Mouse (Mus musculus) embryo, embryonic 9.5 days (tissue): Measurements from ENCODE around the gene Ppp1r18.

Experiments used
- DNase-seq: peaks from one replicate; pipeline ENCODE4 v3.0.0-alpha.2; 2017; ENCODE audit errors: extremely low spot score

Gene Ppp1r18

DNA sequence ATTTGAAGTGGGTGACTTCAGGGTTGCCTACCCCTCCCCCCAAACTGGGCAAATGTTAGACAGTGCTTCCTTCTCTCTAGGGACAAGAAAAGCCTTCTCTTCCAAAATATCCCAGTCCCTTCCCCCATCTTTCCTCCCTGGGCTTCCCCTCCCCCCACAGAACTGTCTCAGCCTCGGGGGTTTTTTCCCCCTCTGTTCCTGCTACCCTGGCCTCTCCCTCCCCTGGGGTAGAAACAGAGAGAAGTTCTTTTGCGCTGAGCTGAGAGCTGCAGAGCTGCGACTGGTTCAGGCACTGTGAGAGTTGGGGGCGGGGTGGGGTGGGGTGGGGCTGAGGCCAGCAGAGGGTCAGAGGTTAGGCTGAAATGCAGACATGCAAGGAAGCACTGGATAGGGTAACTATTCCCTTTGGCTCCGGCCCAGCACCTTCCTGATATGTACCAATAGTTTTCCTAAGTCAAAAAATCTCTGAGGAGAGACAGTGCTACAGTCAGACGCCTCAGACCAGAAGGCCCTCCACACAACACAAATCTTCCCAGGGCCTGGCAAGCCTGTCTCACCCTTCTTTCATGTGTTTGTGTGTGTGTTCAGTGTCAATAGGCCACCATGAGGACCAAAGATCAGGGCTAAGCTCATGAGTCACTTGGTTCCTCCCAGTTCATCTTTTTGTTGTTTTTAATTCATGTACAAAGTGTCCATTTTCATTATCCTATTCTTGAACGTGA is 4.1 kb downstream of the Ppp1r18 start:
- peak; percentile 83 for DNase-seq

DNA sequence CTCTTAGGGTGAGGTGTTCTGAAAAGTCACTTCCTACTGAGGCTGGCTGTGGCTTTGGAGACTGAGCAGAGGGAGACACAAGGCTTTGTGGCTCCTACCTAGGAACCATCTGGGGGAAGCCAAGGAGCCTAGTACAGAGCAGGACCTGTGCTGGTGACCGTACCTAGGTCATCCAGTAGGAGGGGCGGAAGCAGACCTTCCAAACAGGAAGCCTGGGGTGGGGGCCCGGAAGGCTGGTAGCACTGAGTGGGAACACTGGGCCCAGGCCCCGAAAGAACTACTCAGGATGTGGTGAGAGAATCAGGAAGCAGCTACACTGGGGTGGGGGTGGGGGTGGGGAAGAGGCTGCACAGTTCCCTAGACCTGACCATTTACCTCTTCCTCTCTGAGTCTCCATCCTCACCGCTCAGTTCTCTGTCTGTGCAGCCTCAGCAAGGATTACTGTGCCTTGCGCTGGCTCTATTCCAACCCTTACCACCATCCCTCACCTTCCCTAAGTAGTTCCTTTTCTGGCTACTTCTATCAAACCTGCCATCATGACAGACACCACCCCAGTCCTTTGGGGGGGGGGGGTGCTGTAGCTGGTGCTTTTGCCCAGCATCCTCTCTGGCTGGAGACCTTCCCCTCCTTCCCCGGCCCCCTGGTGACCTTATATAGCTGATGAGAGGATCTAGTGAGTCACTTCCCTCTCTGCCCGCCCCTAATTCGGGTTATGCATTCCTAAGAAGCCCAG is 4.9 kb downstream of the Ppp1r18 start:
- DNase-seq = no peak

DNA sequence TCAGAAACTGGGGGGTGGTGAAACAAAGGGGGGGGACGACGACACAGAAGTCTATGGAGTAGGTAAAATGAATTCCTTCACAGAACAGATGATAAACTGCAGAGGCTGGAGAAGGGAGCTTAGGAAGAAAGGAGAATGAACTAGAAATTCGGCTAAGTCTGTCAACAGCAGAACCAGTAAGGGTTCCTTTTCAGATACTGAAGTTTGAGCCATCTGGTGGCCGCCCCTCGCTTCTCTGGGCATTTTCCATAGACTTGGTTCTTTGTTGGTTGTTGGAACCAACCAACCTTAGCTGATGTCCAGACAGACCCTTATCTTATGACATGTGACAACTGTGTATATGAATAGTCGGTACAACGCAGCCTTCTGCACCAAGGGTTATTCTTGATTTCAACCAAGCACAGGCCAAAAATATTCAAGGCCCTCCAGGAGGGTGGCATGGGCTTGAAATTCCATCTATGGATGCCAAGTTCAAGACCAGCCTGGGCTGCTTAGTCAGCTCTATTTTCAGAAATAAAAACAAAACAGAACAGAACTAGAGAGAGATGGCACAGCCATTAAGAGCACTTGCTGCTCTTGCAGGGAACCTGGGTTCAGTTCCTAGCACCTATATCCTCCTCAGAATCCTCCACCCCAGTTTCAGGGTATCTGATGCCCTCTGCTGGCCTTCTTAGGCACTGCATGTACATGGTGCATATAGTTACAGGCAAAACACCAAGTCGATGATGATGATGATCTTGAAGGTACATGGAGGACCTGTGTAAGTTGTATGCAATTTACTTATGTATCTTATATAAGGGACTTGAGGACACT is 5.7 kb downstream of the Ppp1r18 start:
- DNase-seq = no peak

DNA sequence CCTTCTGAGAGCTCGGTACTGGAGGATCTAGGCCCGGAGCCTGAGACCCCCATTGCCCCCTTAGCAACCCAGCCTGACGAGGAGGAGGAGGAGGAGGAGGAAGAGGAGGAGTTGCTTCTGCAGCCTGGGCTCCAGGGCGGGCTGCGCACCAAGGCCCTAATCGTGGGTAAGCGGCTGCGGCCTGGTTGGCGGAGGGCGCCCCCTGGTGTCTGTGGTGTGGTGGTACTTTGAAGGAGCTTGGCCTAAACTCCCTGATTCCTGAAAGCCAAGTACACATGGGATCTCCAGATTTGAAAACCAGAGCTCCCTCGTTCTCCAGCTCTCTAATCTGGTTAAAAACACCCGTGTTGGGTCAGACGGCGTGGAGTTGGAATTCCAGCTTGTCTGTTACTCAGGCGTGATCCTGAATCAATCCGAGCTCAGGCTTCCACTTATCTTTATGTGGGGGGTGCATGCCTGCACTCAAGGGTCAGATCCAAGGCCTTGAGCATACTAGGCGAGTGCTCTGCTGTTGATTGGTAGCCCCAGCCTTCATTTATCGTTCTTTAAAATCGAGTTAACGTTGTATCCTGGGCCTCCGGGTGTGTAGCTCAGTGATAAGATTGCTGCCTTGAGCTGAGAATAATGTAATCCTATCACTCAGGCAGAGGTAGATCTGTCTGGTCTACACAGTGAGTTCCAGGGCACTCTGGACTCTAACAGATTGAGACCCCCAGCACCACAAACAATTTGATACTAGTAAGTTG is 8.6 kb downstream of the Ppp1r18 start:
- peak; percentile 87 for DNase-seq

DNA sequence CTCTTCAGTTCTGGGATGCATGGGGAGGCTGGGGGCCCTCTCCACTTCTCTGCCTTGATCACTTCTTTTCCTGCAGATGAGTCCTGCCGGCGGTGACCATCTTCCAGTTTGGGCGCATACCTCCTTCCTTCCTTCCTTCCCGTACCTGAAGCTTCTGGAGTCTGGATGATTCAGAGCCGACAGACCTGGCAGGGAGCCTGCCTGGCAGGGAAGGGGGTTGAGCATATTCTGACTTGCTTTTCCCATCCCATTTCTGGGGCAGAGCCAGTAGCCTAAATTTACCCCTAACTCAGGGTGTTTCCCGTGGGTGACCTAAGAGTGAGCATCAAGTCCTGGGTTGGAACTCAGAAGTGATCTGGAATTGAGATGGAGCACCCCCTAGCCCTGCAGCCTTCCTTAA is 9.3 kb downstream of the Ppp1r18 start:
- no peak for DNase-seq

DNA sequence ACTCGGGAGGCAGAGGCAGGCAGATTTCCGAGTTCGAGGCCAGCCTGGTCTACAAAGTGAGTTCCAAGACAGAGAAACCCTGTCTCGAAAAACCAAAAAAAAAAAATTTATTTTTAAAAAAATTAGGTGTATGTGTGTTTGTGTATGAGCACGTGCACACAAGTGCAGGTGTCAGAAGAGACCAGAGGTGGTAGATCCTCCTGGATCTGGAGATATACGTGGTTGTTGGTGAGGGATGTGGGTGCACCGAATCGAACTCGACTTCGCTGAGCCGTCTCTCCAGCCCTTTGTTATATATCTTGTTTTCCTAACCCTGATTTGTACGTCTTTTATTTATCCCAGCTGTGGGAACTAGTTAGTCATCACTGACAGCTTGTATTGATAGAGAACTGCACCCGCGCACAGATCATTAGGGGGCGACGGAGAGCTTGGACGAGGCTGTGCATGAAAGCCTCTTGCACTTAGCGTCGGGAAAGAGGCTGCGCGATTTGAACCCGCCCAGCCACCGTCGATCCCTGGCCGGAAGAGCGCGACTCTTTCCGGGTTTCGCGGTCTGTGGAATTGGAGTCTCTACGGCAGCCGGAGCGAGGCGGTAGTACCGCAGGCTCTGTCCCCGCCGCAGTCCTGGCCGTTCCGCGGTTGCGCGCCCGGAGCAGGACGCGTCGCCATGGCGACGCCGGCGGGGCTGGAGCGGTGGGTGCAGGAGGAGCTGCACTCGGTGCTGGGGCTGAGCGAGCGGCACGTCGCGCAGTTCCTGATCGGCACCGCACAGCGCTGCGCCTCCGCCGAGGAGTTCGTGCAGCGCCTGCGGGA is 14.1 kb downstream of the Ppp1r18 start, which contains the start of gene Dhx16:
Dhx16 (plus strand) TSS at position 575 of the 813 bp plus-strand sequence.
- DNase-seq = peak; percentile 95

DNA sequence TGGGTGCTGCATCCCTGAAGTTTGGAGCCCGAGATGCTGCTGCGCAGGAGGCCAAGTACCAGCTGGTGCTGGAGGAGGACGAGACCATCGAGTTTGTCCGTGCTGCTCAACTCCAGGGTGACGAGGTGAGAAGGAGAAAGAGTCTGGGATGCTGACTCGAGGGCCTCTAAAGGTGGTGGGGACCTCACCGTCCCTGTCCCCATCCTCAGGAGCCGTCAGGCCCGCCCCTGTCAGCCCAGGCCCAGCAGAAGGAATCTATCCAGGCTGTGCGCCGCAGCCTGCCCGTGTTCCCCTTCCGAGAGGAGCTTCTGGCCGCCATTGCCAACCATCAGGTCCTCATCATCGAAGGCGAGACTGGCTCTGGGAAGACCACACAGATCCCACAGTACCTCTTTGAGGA is 17.5 kb downstream of the Ppp1r18 start:
- DNase-seq = no peak

DNA sequence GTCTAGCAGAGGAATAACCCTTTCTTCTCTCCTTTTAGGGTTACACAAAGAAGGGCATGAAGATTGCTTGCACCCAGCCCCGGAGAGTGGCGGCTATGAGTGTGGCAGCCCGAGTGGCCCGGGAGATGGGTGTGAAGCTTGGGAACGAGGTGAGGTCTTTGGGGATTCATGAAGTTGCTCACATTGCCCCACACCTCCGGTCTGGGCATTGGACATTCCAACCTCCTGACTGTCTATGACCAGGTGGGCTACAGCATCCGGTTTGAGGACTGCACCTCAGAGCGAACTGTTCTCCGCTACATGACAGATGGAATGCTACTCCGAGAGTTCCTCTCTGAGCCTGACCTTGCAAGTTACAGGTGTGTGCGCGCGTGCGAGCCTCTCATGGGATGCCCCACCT is 18.4 kb downstream of the Ppp1r18 start:
- DNase-seq = no peak

DNA sequence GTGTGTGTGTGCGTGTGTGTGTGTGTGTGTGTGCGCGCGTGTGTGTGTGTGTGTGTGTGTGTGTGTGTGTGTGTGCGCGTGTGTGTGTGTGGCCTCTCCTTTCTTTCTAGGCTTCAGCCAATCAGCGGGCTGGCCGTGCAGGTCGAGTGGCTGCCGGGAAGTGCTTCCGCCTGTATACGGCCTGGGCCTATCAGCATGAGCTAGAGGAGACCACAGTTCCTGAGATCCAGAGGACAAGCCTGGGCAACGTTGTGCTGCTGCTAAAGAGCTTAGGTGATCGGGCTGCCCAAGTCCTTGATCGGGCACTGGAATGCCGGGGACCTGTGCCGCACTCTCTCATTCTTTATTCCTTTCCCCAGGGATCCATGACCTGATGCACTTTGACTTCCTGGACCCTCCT is 22.3 kb downstream of the Ppp1r18 start:
- no peak for DNase-seq

DNA sequence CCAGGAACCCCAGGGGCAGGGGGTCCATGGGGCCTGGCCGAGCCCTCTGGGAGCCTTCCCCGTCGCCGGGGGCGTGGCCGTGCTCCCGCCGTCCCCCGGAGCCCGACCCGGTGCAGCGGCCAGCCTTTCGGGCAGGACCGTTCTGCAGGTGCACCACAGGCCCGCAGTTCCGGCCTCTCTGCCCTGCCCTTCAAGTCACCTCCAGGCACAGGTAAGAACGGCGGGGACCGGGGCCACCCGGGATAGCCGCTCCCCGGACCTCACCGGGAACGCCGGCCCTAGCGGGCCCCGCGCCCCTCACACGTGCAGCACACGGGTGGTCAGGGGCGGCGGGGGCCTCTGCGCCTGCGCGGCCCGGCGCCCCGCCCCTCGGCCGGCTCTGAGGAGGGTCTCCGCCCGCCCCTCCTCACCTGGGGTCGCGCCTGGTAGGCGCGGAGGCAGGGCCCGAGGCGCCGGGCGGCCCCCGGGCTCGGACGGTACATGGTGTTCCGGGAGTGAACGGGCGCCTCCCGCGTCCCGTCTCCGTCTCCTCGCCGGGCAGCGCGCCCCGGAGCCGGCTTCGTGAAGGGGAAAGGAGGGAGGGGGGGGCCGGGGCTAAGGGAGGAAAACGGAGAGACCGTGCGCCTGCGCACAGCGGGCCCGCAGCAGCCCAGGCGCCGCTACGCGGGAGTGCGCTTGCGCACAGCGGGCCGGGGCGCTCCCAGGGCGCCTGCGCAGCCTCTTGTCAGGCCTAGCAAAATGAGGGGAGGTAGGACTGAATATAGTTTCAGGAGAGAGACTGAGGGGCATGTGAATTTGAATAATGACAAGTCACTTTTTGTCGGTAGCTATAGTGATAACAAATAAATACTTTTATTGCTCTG is 31.6 kb downstream of the Ppp1r18 start, which contains the start of gene 2310061I04Rik:
2310061I04Rik (minus strand) TSS at position 651 of the 863 bp plus-strand sequence.
- DNase-seq = peak; percentile 93

DNA sequence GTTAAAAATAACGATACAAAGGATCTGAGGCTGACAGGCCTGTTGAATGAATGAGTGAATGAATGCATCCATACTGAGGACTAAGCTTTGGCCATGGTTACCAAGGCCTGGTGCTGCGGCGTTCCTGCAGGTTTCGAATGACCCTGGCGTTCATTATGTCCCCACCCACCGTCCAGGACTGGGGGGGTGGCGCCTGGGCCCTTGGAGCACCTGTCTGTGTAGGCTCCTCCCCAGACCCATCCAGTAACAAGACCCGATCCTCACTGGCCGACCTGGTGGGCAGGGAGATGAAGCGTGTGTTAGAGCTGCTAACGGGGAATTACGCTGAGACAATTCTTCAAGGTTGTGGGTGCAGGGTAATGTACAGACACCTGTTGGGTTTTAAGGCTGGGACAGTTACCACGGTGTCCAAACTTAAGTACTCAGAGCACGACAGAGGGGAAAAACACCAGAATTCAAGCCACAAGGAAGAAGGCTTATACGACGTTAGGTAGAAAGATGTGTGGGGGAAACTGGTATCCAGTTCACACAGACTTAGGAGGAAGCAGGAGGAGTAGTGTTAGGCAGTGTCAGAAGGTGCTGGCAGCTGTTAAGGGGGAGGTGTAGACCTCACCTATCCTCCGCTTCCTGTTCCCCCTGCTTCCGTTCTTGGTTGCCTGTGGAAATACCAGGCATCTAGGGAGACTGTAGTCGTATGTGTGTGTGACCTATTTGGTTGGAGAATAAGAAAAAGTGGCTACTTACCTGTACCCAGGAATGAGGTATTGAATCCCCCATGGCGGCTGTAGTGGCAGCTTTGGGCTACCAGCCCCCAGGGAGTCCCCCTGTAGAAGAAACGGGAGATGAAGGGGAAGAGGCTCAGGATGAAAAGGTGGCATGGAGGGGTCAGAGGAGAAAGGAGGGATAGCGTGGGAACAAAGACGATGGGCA is 32.5 kb downstream of the Ppp1r18 start:
- DNase-seq = no peak

DNA sequence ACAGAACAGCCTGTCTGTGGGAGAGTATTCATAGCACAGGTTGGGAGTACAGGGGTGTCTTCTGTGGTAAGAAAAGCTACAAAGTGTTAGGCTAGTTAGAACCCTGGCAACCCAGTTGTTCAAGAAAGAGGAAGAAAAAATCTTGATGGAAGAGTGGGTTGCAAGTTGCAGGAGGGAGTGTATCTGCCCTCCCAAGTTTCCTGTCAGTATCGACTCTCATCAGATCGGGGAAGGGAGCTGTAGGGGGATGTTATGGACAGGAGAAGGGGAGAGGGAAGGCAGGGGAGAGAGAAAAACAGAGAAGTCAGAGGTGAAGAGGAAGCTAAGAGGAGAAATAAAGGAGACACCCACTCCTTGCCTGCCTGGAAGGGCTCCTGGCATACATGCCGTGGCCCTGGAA is 35.2 kb downstream of the Ppp1r18 start:
- no peak for DNase-seq

DNA sequence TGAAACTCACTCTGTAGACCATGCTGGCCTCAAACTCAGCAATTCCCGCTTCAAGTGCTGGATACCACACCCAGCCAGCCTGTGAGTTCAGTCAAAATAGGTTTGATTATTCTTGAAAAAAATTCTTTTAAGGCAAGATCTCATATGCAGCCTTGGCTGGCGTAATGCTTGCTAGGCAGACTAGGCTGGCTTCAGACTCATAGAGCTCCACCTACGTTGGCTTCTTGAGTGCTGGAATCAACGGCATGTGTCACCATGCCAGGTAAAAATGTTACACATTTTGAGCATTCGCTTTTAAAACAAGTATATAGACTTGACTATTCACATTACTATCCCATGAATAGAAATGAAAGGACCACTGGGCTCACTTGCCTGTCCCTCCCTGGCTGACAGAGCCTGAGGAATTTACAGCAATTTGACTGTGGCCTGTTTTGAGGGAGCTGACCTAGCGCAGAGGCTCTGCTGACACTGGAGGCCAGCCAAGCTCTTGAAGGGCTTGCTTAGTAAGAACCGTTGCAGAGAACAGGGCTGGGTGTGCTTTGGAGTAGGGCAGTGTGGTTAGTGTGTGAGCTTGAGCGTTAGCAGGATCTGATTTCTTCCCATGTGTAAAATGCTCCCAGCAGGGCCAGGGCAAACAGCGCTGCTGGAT is 38.1 kb downstream of the Ppp1r18 start:
- DNase-seq = no peak

DNA sequence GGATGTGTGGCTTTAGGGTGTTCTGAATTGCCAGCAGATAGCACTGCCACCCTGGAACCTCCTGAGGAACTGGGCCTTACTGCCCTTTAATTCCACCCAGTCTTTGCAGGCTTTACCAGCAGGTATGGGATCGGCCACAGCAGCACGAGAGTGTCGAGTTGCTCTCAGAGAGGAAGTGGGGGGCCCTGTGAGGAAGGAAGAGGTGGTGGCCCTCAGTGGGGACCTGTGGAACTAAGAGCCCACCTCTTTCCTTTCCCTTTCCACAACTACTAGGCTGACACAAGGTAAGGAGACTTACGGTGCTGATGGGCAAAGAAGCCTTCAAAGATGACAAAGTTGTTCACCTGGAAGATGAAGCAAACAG is 38.6 kb downstream of the Ppp1r18 start:
- no peak for DNase-seq

DNA sequence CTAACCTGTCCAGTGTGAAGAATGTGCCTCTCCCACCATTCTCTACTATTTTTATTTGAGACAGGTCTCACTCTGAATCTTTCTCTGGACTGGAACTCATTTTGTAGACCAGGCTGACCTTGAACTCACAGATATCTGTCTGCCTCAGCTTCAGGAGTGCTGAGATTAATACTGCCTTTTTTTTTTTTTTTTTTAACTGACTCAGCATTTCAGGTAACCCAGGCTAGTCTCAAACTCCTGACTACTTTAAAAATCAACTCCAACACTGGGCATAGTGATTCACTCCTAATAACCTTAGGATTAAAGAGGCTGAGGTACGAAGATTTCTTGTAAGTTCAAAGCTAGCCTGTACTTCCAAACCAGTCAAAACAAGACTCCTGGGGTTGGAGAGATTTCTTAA is 40.2 kb downstream of the Ppp1r18 start:
- no peak for DNase-seq

DNA sequence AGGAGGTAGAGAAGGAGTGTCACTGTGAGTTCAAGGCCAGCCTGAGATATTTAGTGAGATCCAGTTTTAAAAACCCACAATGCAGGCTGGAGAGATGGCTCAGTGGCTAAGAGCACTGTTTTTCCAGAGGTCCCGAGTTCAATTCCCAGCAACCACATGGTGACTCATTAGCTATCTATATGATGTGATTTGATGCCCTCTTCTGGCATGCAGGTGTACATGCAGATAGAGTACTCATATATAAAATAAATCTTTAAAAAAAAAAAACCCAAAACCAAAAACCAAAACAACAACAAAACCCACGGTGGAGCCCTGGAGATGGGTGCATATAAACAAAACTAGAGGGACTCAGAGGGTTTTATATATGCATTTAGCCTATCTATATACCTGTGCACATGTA is 42.2 kb downstream of the Ppp1r18 start:
- no peak for DNase-seq

DNA sequence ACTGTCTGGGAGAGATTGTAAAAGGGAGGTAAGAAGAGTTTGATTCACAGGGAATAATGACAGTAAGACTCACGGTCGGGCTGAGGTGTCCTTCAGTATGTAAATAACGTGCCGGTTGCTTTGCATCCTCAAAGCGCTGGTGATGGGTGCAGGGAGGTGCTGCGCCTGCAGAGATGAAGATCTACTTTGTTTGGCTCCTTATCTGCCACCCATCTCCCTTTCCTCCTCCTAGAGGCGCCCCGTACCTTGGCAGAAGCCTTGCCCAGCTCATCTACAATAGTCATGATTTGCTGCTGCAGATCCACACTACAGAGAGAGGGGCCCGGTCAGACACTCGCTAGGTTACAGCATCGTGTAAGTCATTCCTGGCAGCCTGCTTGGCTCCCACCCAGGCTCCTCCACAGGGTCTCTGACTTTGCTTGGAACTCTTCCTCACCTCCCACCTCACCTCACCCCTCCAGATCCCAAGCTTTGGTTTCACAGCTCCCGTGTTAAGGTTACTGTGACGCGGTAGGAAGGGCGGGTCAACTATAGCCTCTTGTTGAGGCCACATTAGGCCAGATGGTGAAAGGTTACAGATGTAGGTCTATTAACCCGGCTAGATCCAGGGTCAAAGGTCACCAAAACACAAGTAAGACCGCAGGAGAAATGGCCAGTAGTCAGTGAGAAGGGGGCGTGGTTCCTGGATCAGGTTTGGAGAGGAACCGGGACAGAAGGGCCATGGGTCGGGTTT is 44.0 kb downstream of the Ppp1r18 start:
- no peak for DNase-seq

DNA sequence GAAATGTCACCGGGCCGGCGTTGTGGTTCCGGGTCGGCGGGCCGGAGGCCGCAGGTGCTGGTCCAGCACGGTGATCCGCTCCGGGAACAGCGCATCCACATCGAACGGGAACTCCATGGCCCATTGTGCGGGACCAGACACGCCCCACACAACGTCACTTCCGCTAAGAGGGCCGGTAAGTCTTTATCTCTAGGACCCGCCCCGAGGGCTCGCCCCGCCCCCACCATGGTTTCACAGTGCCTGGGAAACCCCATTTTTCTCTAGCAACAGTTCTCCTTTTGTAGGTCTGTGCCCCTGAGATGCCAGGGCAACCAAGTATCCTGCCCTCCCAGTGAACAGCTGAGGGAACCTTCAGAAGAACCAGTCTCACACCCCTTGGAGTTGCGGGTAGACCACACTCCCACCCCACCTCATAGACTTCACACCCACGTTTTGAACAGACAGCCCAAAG is 44.6 kb downstream of the Ppp1r18 start, which contains the start of gene Atat1:
Atat1 (minus strand) TSS at position 157 of the 451 bp plus-strand sequence.
- peak; percentile 95 for DNase-seq
